In the genomic region with DNA sequence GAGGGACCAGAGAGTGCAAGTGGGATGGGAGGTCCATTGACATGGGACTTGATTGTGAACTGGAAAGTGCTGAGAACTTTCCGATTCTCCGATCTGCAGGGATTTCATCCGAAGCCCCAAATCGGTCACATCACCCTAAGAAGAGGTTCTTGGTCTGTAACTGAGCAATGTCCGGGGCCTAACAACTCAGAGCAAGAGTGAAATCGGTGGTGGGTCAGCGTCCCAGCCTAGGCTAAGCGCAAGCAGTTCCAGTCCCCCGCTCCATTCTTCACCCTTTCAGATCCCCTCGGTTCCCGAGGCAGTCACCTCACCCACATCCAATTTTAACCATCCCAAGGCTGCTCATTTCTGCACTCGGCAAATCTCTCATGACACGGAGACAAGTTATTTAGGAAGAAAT, we compare ENCODE assay signal across 8 mouse cellular contexts. TPM values are rescaled to one million over a fixed set of nuclear protein-coding genes. Genes with fewer than 3 reads are reported as not detected.
DNase-seq lines count a peak whose midpoint lies in the region; ATAC-seq and TF ChIP-seq lines count a peak whose summit lies in the region.

No protein-coding gene starts in this region.

- TF ChIP-seq POLR2A in myocyte (IDR thresholded peaks at IDR 0.05; ENCODE audit: insufficient read length, low read depth), result no peak

- H3K27me3 ChIP-seq in embryonic facial prominence, embryonic 15.5 days, result no peaks in the 10 kb centered on the region
- no peaks in the 10 kb centered on the region for H3K27me3 ChIP-seq in myocyte (ENCODE audit: control insufficient read depth, insufficient read depth, insufficient read length)

- WGBS in embryonic facial prominence, embryonic 15.5 days, result under 1% methylated on average over 13 of the region's 13 CpGs

- H3K36me3 ChIP-seq in embryonic facial prominence, embryonic 15.5 days, result no peaks in the 10 kb centered on the region
- no peaks in the 10 kb centered on the region for H3K36me3 ChIP-seq in myocyte (ENCODE audit: control insufficient read depth, insufficient read depth)

- H3K9me3 ChIP-seq in embryonic facial prominence, embryonic 15.5 days (replicated peaks), result no peaks in the 10 kb centered on the region

- peak overlapping the region; percentile 79 for H3K4me3 ChIP-seq in left cerebral cortex, adult 2 months
- peak overlapping the region; percentile 65 for H3K4me3 ChIP-seq in embryonic facial prominence, embryonic 15.5 days (replicated peaks)
- peak overlapping the region; percentile 40 for H3K4me3 ChIP-seq in myocyte

- H3K4me1 ChIP-seq in embryonic facial prominence, embryonic 15.5 days, result peaks cover 40% of the 10 kb centered on the region

- H3K9ac ChIP-seq in embryonic facial prominence, embryonic 15.5 days, result peak overlapping the region; percentile 48

- peak overlapping the region; percentile 92 for H3K27ac ChIP-seq in left cerebral cortex, adult 2 months
- H3K27ac ChIP-seq in embryonic facial prominence, embryonic 15.5 days (replicated peaks), result peak overlapping the region; percentile 96

- no peaks in the 10 kb centered on the region for H3K79me2 ChIP-seq in myocyte (ENCODE audit: control insufficient read depth, insufficient read depth)

- intact Hi-C loops in left cerebral cortex, adult 2 months (cut with DNase I), result no loop called here

- H3ac ChIP-seq in myocyte (ENCODE audit: control insufficient read depth, insufficient read length), result peak overlapping the region; percentile 27

- TF ChIP-seq CTCF in left cerebral cortex, adult 2 months (IDR thresholded peaks at IDR 0.05), result no peak

- H3K4me2 ChIP-seq in embryonic facial prominence, embryonic 15.5 days (replicated peaks), result peak overlapping the region; percentile 82
- peak overlapping the region; percentile 84 for H3K4me2 ChIP-seq in myocyte (ENCODE audit: low read depth)

- no peak for DNase-seq in left cerebral cortex, adult 2 months (ENCODE audit: extremely low spot score in 1 of 2, low spot score in 2 of 2)
- no peak for DNase-seq in left cerebral cortex, adult 11 months (ENCODE audit: low spot score)
- DNase-seq in kidney, postnatal 10 days, result peak; percentile 59
- DNase-seq in layer of hippocampus, adult 8-10 months (ENCODE audit: low spot score in 2 of 2), result no peak

- no peak for ATAC-seq in embryonic facial prominence, embryonic 15.5 days (ENCODE audit: insufficient number of reproducible peaks, low FRiP score, low TSS enrichment, low read depth)
- no peak for ATAC-seq in frontal cortex, adult (ENCODE audit: low TSS enrichment)
- ATAC-seq in inflammation-experienced regulatory T-cells, adult 6 months, result no peak

TF ChIP-seq in myocyte, 11 proteins besides CTCF, POLR2A, EP300 and RAD21:
- TF ChIP-seq MAX (IDR thresholded peaks at IDR 0.05; ENCODE audit: low read depth) (no peak), MYOD1 (IDR thresholded peaks at IDR 0.05; ENCODE audit: control insufficient read depth in 1 of 3, insufficient read length in 2 of 3, low read depth in 2 of 3) (no peak), SRF (IDR thresholded peaks at IDR 0.05; ENCODE audit: control insufficient read depth, insufficient read length, low read depth) (no peak), POLR2AphosphoS2 (IDR thresholded peaks at IDR 0.05; ENCODE audit: insufficient read length, low read depth) (no peak)

RNA-seq across cellular contexts. Expression of gene Tmem107, which starts 0.5 kb away (rescaled TPM):
- total RNA-seq in left cerebral cortex, adult 2 months (2021), result 10 to 100 TPM; 23.3 to 28.0 TPM
- polyA plus RNA-seq in embryonic facial prominence, embryonic 15.5 days (2015; fragmentation: Nextera tagmentation; extraction: Ambion mirVana), result 102 and 137 TPM in 2 replicates
- polyA plus RNA-seq in myocyte (2012; fragmentation: generic; extraction: Trizol), result 29.5 TPM
- polyA plus RNA-seq in inflammation-experienced regulatory T-cells, adult 6 months (2017; shearing (Covaris generic)), result 1 to 10 TPM; 2.8 to 9.1 (median 4.0) TPM
- 10 to 100 TPM; 14.8 to 21.0 (median 19.0) TPM for total RNA-seq in layer of hippocampus, adult 8-10 months (2022)

RNA-seq across cellular contexts. Expression of gene Borcs6, which starts 10.6 kb away (rescaled TPM):
- 10 to 100 TPM; 31.1 to 33.8 TPM for total RNA-seq in left cerebral cortex, adult 2 months (2021)
- polyA plus RNA-seq in embryonic facial prominence, embryonic 15.5 days (2015; fragmentation: Nextera tagmentation; extraction: Ambion mirVana), result 14.9 and 15.7 TPM in 2 replicates
- 27.2 TPM for polyA plus RNA-seq in myocyte (2012; fragmentation: generic; extraction: Trizol)
- 1 to 10 TPM; 1.1 to 2.2 (median 1.3) TPM for polyA plus RNA-seq in inflammation-experienced regulatory T-cells, adult 6 months (2017; shearing (Covaris generic))
- total RNA-seq in layer of hippocampus, adult 8-10 months (2022), result 10 to 100 TPM; 30.8 to 33.3 (median 31.5) TPM

RNA-seq across cellular contexts. Expression of gene Vamp2, which starts 18.2 kb away (rescaled TPM):
- total RNA-seq in left cerebral cortex, adult 2 months (2021), result 1,000 to 10,000 TPM; 1,115 to 1,119 TPM
- 111 and 149 TPM in 2 replicates for polyA plus RNA-seq in embryonic facial prominence, embryonic 15.5 days (2015; fragmentation: Nextera tagmentation; extraction: Ambion mirVana)
- 51.8 TPM for polyA plus RNA-seq in myocyte (2012; fragmentation: generic; extraction: Trizol)
- 10 to 100 TPM; 26.9 to 31.5 (median 27.3) TPM for polyA plus RNA-seq in inflammation-experienced regulatory T-cells, adult 6 months (2017; shearing (Covaris generic))
- 100 to 1,000 TPM; 926 to 962 (median 934) TPM for total RNA-seq in layer of hippocampus, adult 8-10 months (2022)

RNA-seq across cellular contexts. Expression of gene Aurkb, which starts 24.6 kb away (rescaled TPM):
- under 1 TPM; 0.25 to 0.30 TPM for total RNA-seq in left cerebral cortex, adult 2 months (2021)
- polyA plus RNA-seq in embryonic facial prominence, embryonic 15.5 days (2015; fragmentation: Nextera tagmentation; extraction: Ambion mirVana), result 122 and 123 TPM in 2 replicates
- 28.2 TPM for polyA plus RNA-seq in myocyte (2012; fragmentation: generic; extraction: Trizol)
- 10 to 100 TPM in 2 of 3 experiments, 1 to 10 TPM in 1; 5.8 to 74.0 (median 12.9) TPM for polyA plus RNA-seq in inflammation-experienced regulatory T-cells, adult 6 months (2017; shearing (Covaris generic))
- 1 to 10 TPM in 2 of 4 experiments, under 1 TPM in 2; 0.52 to 1.6 (median 0.88) TPM for total RNA-seq in layer of hippocampus, adult 8-10 months (2022)

RNA-seq across cellular contexts. Expression of gene Per1, which starts 24.9 kb away (rescaled TPM):
- 100 to 1,000 TPM; 114 to 185 TPM for total RNA-seq in left cerebral cortex, adult 2 months (2021)
- polyA plus RNA-seq in embryonic facial prominence, embryonic 15.5 days (2015; fragmentation: Nextera tagmentation; extraction: Ambion mirVana), result 29.6 and 34.4 TPM in 2 replicates
- 8.9 TPM for polyA plus RNA-seq in myocyte (2012; fragmentation: generic; extraction: Trizol)
- 1 to 10 TPM; 5.2 to 6.2 (median 6.1) TPM for polyA plus RNA-seq in inflammation-experienced regulatory T-cells, adult 6 months (2017; shearing (Covaris generic))
- 100 to 1,000 TPM in 2 of 4 experiments, 10 to 100 TPM in 2; 91.2 to 107 (median 97.7) TPM for total RNA-seq in layer of hippocampus, adult 8-10 months (2022)
